Mouse (Mus musculus) gastrocnemius, postnatal 14 days (tissue): ENCODE data around the gene Tmem81. TPM values are rescaled to one million over a fixed set of nuclear protein-coding genes. Genes with fewer than 3 reads are reported as not detected.
A peak's percentile ranks its signal among the peaks of the same experiment; 100 is the strongest.
"Not testable (repeated sequence)": the region's sequence is repeated elsewhere in the genome, so short reads cannot be mapped to it uniquely, and the experiment has no call there.

ENCODE experiments used
- DNase-seq: peaks from one replicate; pipeline ENCODE4 v3.0.0; 2021; ENCODE audit warnings: mixed read lengths
- intact Hi-C: fragments of 180-260 bp; cut with DNase I; formaldehyde crosslinking; loops from one replicate; pipeline ENCODE4 v1.15.1; 2025; ENCODE audit warnings: low total_unique reads
- long read RNA-seq, 2 experiments: library from polyadenylated mRNA; stranded (forward); transcript quantifications; one replicate each; pipeline ENCODE4 v2.0.0; 2021
- total RNA-seq, 2 experiments: library from RNA; stranded (reverse); gene quantifications; 2 replicates each; pipeline ENCODE4 v1.2.3; 2021

Tmem81 gene
- 1 to 10 TPM in 1 of 2 experiments, under 1 TPM in 1; 0.84 to 1.0 TPM for total RNA-seq
- long read RNA-seq, experiment 1 = 0 reads
- long read RNA-seq, experiment 2, partial matches to known transcripts = 0 of 1 reads
- long read RNA-seq, experiment 2, other reads (novel, unspliced or antisense) = 0 of 1 reads

DNA sequence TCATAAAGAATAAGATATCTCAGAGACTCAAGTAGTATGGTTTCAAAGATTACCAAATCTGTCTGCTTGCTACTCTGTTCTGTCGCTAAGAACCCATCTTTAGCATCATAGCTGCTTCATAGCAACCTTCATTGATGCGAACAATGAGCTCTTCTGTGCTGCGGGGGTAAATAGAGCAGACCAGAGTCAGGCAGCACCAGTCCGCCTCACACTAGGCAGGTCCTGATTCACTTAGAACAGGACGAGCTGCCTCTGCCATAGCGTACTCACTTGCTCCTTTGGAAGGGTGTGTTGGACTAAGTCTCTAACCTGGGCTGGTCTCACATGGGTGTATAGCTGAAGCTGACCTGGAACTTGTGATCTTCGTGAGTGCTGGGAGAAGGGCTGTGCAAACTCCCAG is at the start of gene Tmem81:
Gene Tmem81 (plus strand): TSS at position 173 of the 400 bp plus-strand sequence.
- DNase-seq = no peak
- intact Hi-C loops = no loop called here

- DNase-seq = no peak
- intact Hi-C loops = loop anchor here (5.0 kb wide), 1 partner anchor 97 kb away; no protein-coding TSS in a partner anchor
These were observed 41.4 kb upstream of the Tmem81 start for GRCm38 (mm10) chr1:132464651-132465050.

- DNase-seq = peak; percentile 9
- intact Hi-C loops = loop anchor here (5.0 kb wide), 1 partner anchor 102 kb away; no protein-coding TSS in a partner anchor
These were observed 37.1 kb upstream of the Tmem81 start for GRCm38 (mm10) chr1:132468926-132469325.

GRCm38 (mm10) chr1:132469519-132469918 is 36.5 kb upstream of the Tmem81 start:
- DNase-seq = no peak
- intact Hi-C loops = loop anchor here (5.0 kb wide), 1 partner anchor 102 kb away; no protein-coding TSS in a partner anchor

DNA sequence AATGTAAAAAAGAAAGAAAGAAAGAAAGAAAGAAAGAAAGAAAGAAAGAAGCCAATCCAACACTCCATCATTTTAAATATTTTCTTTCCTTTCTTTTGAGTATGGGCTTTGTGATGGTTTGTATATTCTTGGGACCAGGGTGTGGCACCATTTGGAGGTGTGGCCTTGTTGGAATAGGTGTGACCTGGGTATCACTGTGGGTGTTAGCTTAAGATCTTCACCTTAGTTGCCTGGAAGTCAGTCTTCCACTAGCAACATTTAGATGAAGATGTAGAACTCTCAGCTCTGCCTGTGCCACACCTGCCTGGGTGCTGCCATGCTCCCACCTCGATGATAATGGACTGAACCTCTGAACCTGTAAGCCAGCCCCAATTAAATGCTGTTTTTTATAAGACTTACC is 36.0 kb upstream of the Tmem81 start:
- intact Hi-C loops = loop anchor here (5.0 kb wide), 1 partner anchor 48 kb away; no protein-coding TSS in a partner anchor

DNA sequence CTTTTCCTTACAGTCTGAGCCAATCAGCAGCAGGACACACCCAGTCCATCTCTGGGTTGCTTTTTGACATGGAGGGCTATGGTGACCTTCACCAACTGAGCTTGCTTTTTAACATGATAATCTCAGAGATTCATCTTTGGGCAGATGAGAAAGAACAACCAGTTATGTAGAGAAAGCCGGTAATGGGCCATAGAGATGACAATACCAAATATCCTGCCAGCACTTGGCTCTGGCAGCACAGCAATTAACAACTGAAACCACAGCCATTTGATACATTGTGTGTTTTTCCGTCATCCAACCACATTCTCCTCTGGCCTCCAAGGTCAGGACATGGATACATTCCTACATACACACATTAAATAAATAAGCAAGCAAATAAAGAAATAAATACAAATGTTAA is 35.0 kb upstream of the Tmem81 start:
- DNase-seq = no peak
- intact Hi-C loops = loop anchor here (5.0 kb wide), 1 partner anchor 49 kb away; no protein-coding TSS in a partner anchor

More for the DNA sequence above, 36.0 kb upstream of the Tmem81 start:
- not testable (repeated sequence) for DNase-seq

DNA sequence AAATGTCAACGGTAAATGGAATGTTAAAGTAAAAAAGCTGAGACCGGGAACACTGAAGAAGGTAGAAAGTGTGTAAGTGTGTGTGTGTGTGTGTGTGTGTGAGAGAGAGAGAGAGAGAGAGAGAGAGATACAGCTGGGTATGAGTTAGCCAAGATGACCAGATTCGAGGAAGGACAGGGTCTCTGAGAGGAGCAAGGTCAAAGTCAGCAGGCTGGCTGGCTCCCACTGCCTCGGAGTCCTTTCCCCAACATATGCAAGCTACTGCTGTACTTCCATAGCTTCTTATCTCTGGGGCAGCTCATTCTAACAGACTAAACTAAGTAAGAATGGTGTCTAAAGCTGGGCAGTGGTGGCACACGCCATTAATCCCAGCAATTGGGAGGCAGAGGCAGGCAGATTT is 34.5 kb upstream of the Tmem81 start:
- DNase-seq = no peak
- intact Hi-C loops = loop anchor here (5.0 kb wide), 1 partner anchor 49 kb away; no protein-coding TSS in a partner anchor

DNA sequence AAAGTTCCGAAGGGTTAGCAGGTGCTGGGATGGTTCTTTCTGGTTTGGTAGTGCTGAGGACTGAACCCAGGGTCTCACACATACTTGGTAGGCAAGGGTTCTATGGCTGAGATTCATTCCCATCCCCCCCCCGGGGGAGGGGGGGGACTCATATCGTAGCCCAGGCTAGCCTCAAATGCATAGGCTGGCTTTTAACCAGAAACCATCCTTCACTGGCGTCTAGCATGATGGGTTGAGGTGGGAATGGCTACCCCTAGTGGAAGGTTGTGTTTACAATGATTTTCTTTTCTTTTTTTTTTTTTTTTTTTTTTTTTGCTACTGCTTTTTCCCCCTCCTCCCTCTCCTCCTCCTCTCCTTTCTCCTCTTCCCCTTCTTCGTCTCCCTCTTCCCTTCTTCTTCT is 33.5 kb upstream of the Tmem81 start:
- no peak for DNase-seq
- intact Hi-C loops = loop anchor here (5.0 kb wide), 1 partner anchor 50 kb away; no protein-coding TSS in a partner anchor

- intact Hi-C loops = loop anchor here (5.0 kb wide), 1 partner anchor 52 kb away; no protein-coding TSS in a partner anchor
- no peak for DNase-seq
These were observed 31.5 kb upstream of the Tmem81 start for GRCm38 (mm10) chr1:132474496-132474895.

GRCm38 (mm10) chr1:132476575-132476927 is 29.5 kb upstream of the Tmem81 start:
- no peak for DNase-seq
- intact Hi-C loops = no loop called here

DNA sequence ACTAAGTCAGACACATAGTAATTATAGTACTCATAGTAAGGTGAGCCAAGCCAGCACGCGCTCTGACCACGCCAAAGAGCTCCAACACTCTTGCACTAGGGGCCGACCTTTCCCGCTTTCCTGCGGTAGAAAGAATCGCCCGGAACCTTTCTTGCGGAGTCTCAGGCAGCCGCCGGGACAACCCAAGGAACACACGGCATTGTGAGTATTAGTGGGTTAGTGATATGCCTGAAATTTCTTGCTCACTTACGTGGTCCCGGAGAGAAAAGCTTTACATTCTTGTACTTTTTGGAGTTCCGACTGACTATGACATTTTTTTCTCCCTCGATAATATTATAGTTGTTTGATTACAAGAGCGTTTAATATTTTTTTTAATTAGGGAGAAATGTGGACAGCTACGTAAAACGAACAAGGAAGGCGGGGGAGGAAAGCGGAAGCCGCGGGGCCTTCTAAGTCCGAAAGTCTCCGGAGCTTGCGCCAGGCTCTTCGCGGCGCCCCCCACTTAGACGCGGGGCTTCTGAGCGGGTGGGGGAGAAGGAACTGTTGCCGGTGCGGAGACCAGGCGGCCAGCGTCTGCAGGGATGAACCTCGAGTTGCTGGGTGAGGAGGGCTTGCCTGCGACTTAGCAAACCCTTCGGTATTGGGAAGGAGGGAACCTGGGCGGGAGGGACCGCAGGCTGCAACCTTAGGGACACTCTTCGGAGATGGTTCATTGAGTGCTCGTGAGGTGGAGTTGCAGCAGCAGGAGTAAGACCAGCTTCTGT is 28.9 kb upstream of the Tmem81 start, which contains the start of gene Rbbp5:
Gene Rbbp5 (plus strand): TSS at position 438 of the 764 bp plus-strand sequence.
- peak; percentile 85 for DNase-seq
- intact Hi-C loops = no loop called here

DNA sequence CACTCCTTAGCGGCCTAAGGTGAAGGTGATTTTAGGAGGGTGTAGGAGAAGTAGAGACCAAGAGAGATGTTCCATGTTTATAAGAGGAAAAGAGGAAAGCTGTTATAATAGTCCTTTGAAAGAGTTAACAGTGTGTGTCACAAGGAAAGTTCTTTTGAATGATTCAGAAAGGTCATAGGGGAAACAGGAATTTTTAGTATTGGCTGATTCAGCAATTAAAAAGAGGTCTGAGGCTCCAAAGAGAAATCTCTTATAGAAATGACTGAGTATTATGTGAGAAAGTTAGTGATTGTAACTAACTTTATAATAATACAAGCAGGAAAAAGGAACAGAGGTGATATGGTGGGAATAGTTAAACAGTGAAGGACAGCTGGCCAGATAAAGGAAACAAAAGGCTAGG is 26.6 kb upstream of the Tmem81 start:
- intact Hi-C loops = no loop called here
- no peak for DNase-seq

DNA sequence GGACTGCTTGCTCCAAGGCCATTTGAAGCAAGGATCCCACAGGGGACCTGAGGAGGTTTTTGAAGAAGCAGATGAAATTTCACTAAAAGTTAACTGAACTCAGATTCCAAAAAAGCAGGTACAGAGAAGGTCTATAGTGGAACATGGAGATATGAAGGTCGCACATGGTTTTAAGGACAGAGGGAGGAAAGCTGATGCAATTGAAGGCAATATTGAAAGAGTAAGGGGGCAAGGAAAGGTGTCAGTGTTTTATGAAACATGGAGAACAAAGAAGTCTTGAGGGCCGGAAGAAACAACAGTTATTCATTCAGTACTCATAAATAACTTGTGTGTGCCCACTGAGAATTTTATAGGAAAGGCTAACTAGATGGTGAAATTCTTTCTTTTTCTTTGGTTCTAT is 24.4 kb upstream of the Tmem81 start:
- no peak for DNase-seq
- intact Hi-C loops = no loop called here

GRCm38 (mm10) chr1:132483234-132483633 is 22.8 kb upstream of the Tmem81 start:
- intact Hi-C loops = no loop called here
- DNase-seq = no peak

DNA sequence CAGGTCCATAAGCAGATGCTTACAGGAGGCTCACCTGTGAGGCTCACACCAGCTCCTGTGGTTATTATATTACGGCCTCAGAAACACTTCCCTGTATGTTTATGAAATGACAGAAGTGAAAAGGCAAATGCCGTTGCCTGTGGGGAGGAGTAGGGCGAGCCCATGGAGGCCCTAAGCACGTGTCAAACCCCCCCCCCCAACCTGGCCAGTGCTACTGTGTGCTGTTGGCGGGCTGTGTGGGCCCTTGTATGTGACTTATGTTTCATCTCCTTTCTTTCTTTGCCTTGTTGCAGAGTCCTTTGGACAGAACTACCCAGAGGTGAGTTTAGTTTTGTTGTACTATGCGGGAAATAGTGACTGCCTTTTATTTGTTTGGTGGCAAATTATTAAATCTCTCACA is 22.3 kb upstream of the Tmem81 start:
- intact Hi-C loops = no loop called here
- no peak for DNase-seq

- no peak for DNase-seq
- intact Hi-C loops = no loop called here
These were observed 5.5 kb upstream of the Tmem81 start for GRCm38 (mm10) chr1:132500535-132500934.

DNA sequence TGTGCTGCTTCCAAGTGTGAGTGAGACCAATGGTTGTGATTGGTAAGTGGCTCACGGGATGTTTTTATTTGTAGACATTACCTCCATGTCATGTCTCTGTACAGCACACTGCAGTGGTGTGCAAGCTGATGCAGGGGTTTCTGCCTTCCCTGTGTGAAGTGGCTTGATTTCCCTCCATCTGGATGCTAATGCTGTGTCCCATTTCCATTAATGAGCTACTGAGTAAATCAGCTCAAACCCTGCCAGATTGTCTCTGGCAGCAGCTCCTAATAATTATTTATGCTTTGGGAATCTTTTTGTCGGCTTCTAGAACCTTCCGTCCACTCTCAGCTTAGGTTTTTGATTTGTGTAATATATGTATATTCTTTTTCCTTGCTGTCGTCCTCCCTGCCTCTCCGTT is 875 bp upstream of the Tmem81 start:
- no peak for DNase-seq

DNA sequence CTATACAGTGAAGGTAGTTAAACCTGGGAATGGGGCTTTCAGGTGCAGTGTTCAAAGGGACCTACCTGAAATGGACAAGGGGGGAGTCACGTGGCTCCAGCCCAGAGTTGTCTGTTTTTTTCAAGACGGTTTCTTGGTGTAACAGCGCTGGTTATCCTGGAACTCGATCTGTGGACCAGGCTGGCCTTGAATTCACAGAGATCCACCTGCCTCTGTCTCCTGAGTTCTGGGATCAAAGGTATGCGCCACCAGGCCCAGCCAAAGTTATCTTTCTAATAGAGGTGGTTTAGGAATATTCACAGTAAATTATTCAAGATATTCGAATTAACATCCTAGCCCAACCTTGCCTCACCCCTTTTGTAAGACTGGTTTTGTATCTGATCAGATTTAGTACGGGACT is 626 bp downstream of the Tmem81 start:
- intact Hi-C loops = no loop called here
- no peak for DNase-seq

More for the DNA sequence above, 875 bp upstream of the Tmem81 start:
- intact Hi-C loops = no loop called here

DNA sequence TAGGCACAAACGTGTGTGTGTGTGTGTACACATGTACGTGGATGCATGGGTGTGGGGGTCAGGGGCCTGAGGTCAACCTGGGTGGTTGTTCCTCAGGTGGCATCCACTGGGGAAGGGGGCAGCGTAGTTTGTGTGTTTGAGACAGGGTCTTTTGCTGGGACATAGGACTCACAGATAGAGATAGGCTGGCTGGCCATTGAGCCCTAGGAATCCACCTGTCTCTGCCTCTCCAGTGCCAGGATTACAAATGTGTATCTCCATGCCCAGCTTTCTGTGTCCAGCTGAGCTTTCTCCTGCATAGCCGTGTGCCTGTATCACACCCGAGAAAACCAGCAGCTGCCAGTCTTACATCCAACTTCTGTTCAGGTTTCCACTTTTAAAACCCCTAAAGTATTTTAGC is 3.7 kb downstream of the Tmem81 start:
- intact Hi-C loops = loop anchor here (10.0 kb wide), 1 partner anchor 465 kb away; no protein-coding TSS in a partner anchor
- no peak for DNase-seq

DNA sequence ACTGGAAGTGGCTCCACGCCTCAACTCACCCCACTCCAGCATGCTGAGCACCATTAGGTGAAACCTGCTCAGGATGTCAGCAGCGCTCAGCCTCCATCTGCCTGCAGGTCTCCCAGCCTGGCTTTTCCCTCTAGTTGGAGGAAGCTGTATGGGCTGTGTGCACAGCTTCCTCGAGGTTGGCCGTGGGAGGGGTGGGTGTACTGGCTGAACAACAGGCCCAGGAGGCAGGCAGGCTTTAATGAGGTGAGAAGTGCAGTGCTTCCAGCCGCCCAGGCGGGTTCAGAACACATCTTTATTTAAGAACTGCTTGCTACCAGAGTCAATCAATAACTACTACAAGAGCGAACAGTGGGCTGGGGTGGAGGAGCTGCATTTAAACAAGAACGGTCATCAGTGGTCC is 5.5 kb downstream of the Tmem81 start:
- no peak for DNase-seq
- intact Hi-C loops = loop anchor here (10.0 kb wide), 1 partner anchor 463 kb away; no protein-coding TSS in a partner anchor

DNA sequence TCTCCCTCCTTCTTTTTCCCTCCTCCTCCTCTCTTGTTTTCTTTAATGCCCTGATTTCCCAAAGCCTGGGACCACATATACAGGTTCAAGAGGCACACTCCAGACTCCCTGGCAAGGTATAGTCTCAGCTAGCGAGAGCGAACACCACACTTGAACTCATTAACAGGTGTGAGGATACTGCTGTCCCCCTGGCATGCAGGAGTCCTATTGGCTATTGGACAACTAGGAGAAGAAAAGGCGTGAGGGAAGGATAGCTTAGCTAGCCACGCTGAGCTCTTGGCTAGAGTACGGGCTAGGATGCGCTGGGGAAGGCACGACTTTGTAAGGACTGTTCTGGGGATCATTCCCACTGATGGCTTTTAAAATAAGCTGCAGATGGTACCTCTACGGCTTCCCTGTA is 6.1 kb downstream of the Tmem81 start:
- DNase-seq = no peak
- intact Hi-C loops = loop anchor here (10.0 kb wide), 1 partner anchor 463 kb away; no protein-coding TSS in a partner anchor
